Mouse (Mus musculus) heart, adult 2 months (tissue): Measurements from ENCODE around the gene Plcb4.

Experiments
- CTCF ChIP-seq: fragments of 200-600 bp; IDR thresholded peaks from 2 replicates; pipeline ENCODE4 v1.8.1; 2022; ENCODE audit warnings: antibody characterized with exemption, mild to moderate bottlenecking, moderate library complexity
- EP300 ChIP-seq: fragments of 200-500 bp; IDR thresholded peaks from 2 replicates; pipeline ENCODE4 v1.6.1; 2011; ENCODE audit warnings: low read depth, low read length, control low read depth; ENCODE audit not compliant: insufficient read depth
- POLR2A ChIP-seq: fragments of 200-500 bp; IDR thresholded peaks from 2 replicates; pipeline ENCODE4 v1.6.1; 2011; ENCODE audit warnings: mild to moderate bottlenecking, low read depth, low read length, control low read depth; ENCODE audit not compliant: insufficient read depth

GRCm38 (mm10) chr2:135650885-135651284, 7.9 kb upstream of the Plcb4 start:
- TF ChIP-seq CTCF (no peak), EP300 (no peak), POLR2A (no peak)
